Mouse (Mus musculus) heart, adult 9 months (tissue): ENCODE data around the gene Prdm5.

ENCODE experiments used
- DNase-seq, 2 experiments: peaks; one replicate each; pipeline ENCODE4 v3.0.0; 2022; ENCODE audit warnings: low spot score in 2 of 2

The Prdm5 gene

GRCm38 (mm10) chr6:65831443-65831842, 52.7 kb downstream of the Prdm5 start:
- DNase-seq: peak in 1 of 2 experiments; percentile 4

DNA sequence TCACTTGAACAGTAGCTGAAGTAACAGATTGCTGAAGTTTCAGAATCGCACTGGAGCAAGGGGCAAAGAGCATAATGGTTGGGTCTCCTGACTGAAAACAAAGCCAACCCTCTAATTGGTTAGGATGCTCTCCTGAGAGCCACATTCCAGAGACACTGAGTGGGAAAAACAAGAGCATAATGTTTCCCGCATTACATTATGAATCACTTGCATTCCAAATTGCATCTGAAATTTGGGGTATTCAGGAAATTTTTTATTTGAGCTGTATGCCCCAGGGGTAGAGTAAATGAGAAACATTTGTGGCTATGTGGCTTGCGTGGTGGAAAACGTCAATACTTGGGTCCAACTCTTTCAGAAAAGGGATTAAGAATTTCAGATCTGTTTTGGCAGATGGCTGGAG, 55.2 kb downstream of the Prdm5 start:
- DNase-seq: no peak

- DNase-seq: no peak
Measured at GRCm38 (mm10) chr6:65842579-65842978, 63.8 kb downstream of the Prdm5 start.

- no peak for DNase-seq
Measured at GRCm38 (mm10) chr6:65849127-65849526, 70.3 kb downstream of the Prdm5 start.

GRCm38 (mm10) chr6:65849687-65850086, 70.9 kb downstream of the Prdm5 start:
- no peak for DNase-seq

DNA sequence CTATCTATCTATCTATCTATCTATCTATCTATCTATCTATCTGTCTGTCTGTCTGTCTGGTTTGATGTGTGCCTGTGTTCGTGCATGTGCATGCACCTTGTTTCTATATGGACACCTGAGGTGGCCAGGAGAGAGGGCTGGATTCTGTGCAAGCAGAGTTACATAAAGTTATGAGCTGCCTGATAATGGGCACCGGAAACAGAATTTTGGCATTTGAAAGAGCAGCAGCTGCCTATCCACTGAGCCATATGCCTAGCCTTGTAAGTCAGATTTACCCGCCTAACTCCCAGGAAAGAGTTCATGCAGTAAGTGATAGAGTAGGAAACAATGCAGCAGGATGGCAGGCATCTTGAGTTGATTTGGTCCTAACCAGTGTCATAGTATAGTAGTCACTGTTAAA, 71.4 kb downstream of the Prdm5 start:
- DNase-seq: no peak

GRCm38 (mm10) chr6:65854020-65854419, 75.2 kb downstream of the Prdm5 start:
- no peak for DNase-seq

- DNase-seq: no peak
Measured at GRCm38 (mm10) chr6:65854585-65854984, 75.8 kb downstream of the Prdm5 start.

GRCm38 (mm10) chr6:65860609-65861008, 81.8 kb downstream of the Prdm5 start:
- DNase-seq: no peak

- no peak for DNase-seq
Measured at GRCm38 (mm10) chr6:65862836-65863235, 84.0 kb downstream of the Prdm5 start.

DNA sequence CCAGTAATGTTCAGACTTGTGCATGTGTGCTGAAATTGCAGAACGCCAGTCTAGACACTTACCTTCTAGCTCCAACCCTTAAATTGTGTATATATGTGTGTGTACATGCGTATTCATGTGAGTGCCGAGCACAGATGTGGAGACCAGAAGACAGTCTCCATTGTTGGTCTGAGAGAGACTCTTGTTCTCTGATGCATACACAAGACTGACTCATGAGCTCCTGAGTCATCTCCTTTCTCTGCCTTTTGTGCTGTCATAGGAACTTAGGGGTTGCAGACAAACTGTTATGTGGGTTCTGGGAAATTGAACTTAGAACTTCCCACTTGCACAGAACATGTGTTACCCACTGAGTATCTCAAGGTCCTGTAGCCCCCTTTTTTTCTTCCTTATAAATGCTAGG, 85.4 kb downstream of the Prdm5 start:
- no peak for DNase-seq

- no peak for DNase-seq
Measured at GRCm38 (mm10) chr6:65864919-65865318, 86.1 kb downstream of the Prdm5 start.

GRCm38 (mm10) chr6:65865861-65866260, 87.1 kb downstream of the Prdm5 start:
- no peak for DNase-seq

DNA sequence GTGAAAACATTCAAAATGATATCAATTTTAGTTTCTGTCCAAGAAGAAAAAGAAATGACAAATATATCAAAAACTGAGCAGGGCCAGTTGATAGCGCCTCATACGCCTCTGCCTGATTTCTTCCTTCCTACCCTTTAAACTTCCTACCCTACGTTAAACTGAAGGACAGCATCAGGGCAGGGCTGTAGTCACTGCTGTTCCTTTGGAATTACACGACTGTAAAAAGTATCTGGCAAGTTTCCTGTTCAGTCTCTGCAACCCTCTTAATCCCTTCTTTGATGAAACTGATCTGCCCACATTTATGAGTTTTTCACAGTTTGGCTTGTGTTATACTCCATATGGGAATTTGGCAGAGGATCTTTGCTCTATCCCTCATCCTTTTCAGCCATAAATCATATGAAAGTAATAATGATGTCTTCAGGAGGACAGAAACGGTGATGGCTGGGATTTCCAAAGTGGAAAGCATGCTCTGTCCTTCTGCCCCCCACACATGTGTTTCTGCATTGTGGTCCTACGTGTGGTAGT, 93.0 kb downstream of the Prdm5 start:
- DNase-seq: no peak

DNA sequence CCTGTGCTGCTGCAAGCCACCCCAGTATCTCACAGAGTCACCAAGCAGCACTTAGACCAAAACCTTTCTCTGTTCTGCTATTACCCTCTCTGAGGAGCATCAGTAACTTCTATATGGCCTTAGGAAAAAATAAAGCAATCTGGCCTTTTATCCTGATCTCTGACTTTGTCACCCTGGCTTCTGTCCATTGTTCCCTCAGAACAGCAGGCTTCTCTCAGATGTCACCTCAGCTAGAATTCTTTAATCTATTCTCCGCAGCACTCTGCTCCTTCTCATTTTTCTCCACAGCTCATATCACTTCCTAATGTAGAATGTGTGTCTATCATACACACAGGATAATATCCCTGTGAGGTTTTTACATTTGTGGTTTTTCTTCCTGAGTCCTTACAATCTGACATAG, 99.5 kb downstream of the Prdm5 start:
- DNase-seq: no peak

DNA sequence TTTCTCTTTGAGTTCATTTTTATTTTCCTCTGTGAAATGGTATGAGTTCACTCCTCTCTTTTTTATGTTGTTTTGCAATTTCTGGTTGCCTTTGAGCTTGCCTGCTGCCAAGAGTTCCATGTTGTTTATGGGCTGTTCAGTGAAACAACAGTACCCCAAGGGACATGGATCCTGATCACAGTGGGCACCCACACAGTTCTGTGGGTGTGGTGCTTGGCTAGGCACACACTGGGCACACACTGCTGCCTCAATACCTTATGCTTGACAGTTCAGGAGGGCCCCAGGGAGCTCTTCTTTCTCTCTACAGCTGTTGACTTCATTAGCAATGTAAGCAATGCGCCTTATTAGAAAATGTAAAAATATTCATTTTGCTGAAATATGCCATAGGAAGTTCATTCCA, 110.0 kb downstream of the Prdm5 start:
- no peak for DNase-seq

DNA sequence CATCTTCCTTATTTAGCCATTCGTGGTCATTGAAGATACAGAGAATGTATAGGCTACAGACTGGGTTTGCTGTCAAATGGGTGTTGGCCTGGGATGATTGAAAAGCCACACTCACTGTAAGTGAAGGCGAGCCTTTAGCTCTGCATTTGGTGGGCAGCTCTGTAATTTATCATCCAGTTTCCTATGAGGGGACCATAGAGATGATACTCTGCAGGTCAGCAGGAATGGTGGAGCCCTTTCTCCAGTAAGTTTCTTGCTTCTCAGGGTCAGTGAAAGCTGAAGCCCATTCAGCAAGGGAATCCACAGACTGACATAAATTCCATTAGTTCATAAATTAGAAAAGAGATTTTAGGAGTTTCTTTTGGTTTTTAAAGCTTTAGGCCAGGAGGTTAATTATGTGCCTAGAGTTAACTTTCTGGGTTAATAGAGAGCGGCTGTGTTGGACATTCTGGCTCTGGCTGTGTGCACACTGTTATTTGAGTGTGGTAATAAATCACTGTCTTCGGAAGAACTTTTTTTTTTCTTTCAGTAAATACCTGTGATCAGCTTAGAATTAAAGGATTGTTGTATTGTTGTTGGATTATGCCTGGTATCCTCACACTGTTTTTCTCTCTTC, 113.4 kb downstream of the Prdm5 start:
- no peak for DNase-seq

DNA sequence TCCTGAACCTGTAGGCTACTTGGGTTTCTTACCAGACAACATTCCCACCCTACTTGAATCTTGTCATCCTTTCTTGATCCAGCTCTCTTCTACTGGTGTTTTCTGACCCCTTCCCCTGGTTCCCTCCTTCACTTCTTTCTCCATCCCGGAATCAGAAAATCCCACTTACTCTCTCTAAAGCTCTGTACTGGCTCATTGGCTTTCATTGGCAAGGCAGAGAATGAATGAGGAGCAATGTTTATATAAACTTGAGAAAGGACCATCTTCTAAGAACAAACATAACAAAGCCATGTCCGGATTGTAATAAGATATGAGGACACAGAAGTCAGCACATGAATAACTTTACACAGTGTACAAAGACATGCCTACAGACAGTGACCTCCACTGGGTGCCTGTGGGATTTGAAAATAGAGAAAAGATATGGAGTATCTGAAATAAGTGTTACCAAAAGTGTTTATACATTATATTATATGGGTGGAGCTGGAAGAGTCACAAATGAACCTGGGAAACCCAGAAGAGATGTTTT, 127.9 kb downstream of the Prdm5 start:
- no peak for DNase-seq

GRCm38 (mm10) chr6:65915421-65915820, 136.6 kb downstream of the Prdm5 start:
- DNase-seq: no peak

DNA sequence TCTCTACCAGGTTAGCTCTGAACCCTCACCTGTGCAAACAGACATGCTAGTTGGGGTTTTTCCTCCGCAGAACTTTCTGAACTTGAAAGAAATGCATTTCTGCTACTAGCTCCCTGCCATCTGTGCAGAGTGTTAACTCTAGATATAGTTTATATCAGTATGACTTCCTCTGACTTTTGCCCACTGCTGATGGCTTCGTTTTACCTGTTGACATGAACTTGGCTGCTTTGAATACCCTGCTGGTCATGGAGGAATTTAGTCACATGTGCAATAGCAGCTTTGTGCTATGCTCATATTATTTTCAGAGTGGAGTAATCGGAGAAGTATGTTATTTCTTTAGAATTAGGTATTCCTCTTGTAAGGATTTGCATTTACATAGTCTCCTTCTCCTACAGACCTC, 142.9 kb downstream of the Prdm5 start:
- DNase-seq: no peak

GRCm38 (mm10) chr6:65923501-65924084, 144.8 kb downstream of the Prdm5 start:
- DNase-seq: no peak

- no peak for DNase-seq
Measured at GRCm38 (mm10) chr6:65925737-65926333, 147.0 kb downstream of the Prdm5 start.

DNA sequence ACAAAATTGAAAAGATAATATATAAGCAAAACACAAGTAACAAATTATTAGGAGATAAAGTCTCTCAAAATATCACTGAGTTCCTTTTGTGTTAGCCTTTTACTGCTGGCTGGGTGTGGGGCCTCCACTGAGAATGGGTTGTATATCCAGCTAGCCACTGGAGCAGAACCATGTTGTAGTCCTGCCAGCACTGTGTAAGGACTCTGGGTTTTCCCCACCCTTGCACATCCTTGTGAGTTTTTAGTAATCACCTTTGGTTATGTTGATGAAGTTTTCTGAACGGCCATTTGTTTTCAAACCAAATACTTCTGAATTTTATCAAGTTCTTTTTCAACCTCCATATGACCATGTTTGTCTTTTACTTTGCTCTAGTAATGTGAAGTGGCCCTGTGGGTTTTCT, 151.7 kb downstream of the Prdm5 start:
- no peak for DNase-seq
